Mouse (Mus musculus) kidney, postnatal 0 days (tissue): ENCODE measurements around the gene Stn1. TPM values are rescaled to one million over a fixed set of nuclear protein-coding genes. Genes with fewer than 3 reads are reported as not detected.

Experiments used
- ATAC-seq: fragments of 200-750 bp; cut with Nextera tagmentation; replicated peaks from 2 replicates; pipeline ENCODE4 v1.8.0; 2017; ENCODE audit warnings: low read depth, moderate number of reproducible peaks, moderate TSS enrichment, moderate library complexity; ENCODE audit not compliant: low FRiP score
- DNase-seq: peaks from one replicate; pipeline ENCODE4 v3.0.0-alpha.2; 2016; ENCODE audit warnings: low spot score
- H3K27ac ChIP-seq: fragments of 300-500 bp; sonication (generic); 2 replicates; pipeline ENCODE4 v1.5.1; 2014; ENCODE audit warnings: mild to moderate bottlenecking
- H3K27me3 ChIP-seq: fragments of 300-500 bp; sonication (generic); 2 replicates; pipeline ENCODE4 v1.6.1; 2014; ENCODE audit warnings: low read length, mixed read lengths; ENCODE audit not compliant: insufficient read depth
- H3K36me3 ChIP-seq: fragments of 300-500 bp; sonication (generic); 2 replicates; pipeline ENCODE4 v1.6.1; 2014; ENCODE audit warnings: low read length, mixed read lengths; ENCODE audit not compliant: insufficient read depth
- H3K4me1 ChIP-seq: fragments of 300-500 bp; sonication (generic); replicated peaks from 2 replicates; pipeline ENCODE4 v1.6.1; 2014; ENCODE audit warnings: antibody characterized with exemption, low read length, mixed read lengths; ENCODE audit not compliant: insufficient read depth
- H3K4me2 ChIP-seq: fragments of 300-500 bp; sonication (generic); 2 replicates; pipeline ENCODE4 v1.6.1; 2014; ENCODE audit warnings: mild to moderate bottlenecking, low read length, moderate library complexity, mixed read lengths
- H3K4me3 ChIP-seq: fragments of 300-500 bp; sonication (generic); replicated peaks from 2 replicates; pipeline ENCODE4 v1.5.1; 2014; ENCODE audit warnings: low read depth, low read length
- H3K9ac ChIP-seq: fragments of 300-500 bp; sonication (generic); 2 replicates; pipeline ENCODE4 v1.6.1; 2014; ENCODE audit warnings: low read depth, low read length
- H3K9me3 ChIP-seq: fragments of 300-500 bp; sonication (generic); replicated peaks from 2 replicates; pipeline ENCODE4 v1.6.1; 2016; ENCODE audit warnings: low read length, inconsistent platforms, mixed read lengths
- CTCF ChIP-seq: IDR thresholded peaks from 2 replicates; pipeline ENCODE4 v1.5.1; 2016; ENCODE audit warnings: antibody characterized with exemption, low read depth, mild to moderate bottlenecking, moderate library complexity
- WGBS: fragments of 180-500 bp; shearing (Covaris S2); extraction: QIAGEN DNeasy Blood & Tissue Kit; methylation state at CpG from one replicate; pipeline ENCODE4 v1.1.7; 2014; 5-methylcytosine and 5-hydroxymethylcytosine counted together
- polyA plus RNA-seq: library from polyadenylated mRNA; unstranded; fragments of >200 nt; fragmentation: Nextera tagmentation; extraction: Ambion mirVana; gene quantifications from 2 replicates; pipeline ENCODE4 v1.2.1, GENCODE M21; 2015

Stn1 gene
- 31.5 and 33.9 TPM in 2 replicates for polyA plus RNA-seq

GRCm38 (mm10) chr19:47537300-47537792, at the start of gene Stn1:
Stn1 (minus strand) TSS chr19:47537507.
- 2% methylated on average over 10 of the region's 10 CpGs for WGBS
- no peak for DNase-seq
- peak within 1 kb of the TSS; percentile 43 for H3K4me3 ChIP-seq
- ATAC-seq: peak; percentile 38
- H3K4me1 ChIP-seq: peaks cover 21% of the 10 kb centered on the region
- peak within 1 kb of the TSS; percentile 79 for H3K4me2 ChIP-seq
- no peaks in the 10 kb centered on the region for H3K27me3 ChIP-seq
- no peaks in the 10 kb centered on the region for H3K9me3 ChIP-seq
- peak within 1 kb of the TSS; percentile 69 for H3K9ac ChIP-seq
- peak within 1 kb of the TSS; percentile 91 for H3K27ac ChIP-seq
- TF ChIP-seq CTCF: no peak
- H3K36me3 ChIP-seq: peaks cover 3% of the 10 kb centered on the region; the same call in 1 of the 2 replicates

- DNase-seq (no peak), ATAC-seq (no peak)
- Histone ChIP-seq H3K4me1 (peaks cover 5% of the 10 kb centered on the region), H3K27ac (no peak overlapping the region), H3K4me2 (no peak overlapping the region), H3K27me3 (no peaks in the 10 kb centered on the region), H3K36me3 (no peaks in the 10 kb centered on the region), H3K4me3 (no peak overlapping the region), H3K9ac (no peak overlapping the region), H3K9me3 (no peaks in the 10 kb centered on the region)
- TF ChIP-seq CTCF: no peak
- 79% methylated on average over 1 of the region's 1 CpGs for WGBS
Measured at GRCm38 (mm10) chr19:47587009-47587408, 49.7 kb upstream of the Stn1 start.

GRCm38 (mm10) chr19:47585772-47586171, 48.5 kb upstream of the Stn1 start:
- Histone ChIP-seq H3K4me2 (no peak overlapping the region), H3K9me3 (no peaks in the 10 kb centered on the region), H3K4me3 (no peak overlapping the region), H3K27me3 (no peaks in the 10 kb centered on the region), H3K36me3 (no peaks in the 10 kb centered on the region), H3K9ac (no peak overlapping the region), H3K27ac (no peak overlapping the region), H3K4me1 (peaks cover 10% of the 10 kb centered on the region)
- DNase-seq (no peak), ATAC-seq (no peak)
- 77% methylated on average over 1 of the region's 1 CpGs for WGBS
- no peak for TF ChIP-seq CTCF

GRCm38 (mm10) chr19:47579788-47580631, 42.7 kb upstream of the Stn1 start:
- peak overlapping the region; percentile 98 for H3K27ac ChIP-seq
- H3K36me3 ChIP-seq: no peaks in the 10 kb centered on the region
- peak; percentile 57 for DNase-seq
- H3K4me1 ChIP-seq: peaks cover 10% of the 10 kb centered on the region
- peak overlapping the region; percentile 86 for H3K4me3 ChIP-seq
- H3K4me2 ChIP-seq: peak overlapping the region; percentile 72
- H3K27me3 ChIP-seq: no peaks in the 10 kb centered on the region
- peak overlapping the region; percentile 99 for H3K9ac ChIP-seq
- no peaks in the 10 kb centered on the region for H3K9me3 ChIP-seq
- no peak for TF ChIP-seq CTCF
- under 1% methylated on average over 79 of the region's 96 CpGs for WGBS
- peak; percentile 67 for ATAC-seq

- Histone ChIP-seq H3K4me2 (peak within 1 kb of the TSS; percentile 72), H3K4me1 (peaks cover 10% of the 10 kb centered on the region), H3K27ac (peak within 1 kb of the TSS; percentile 98), H3K9ac (peak within 1 kb of the TSS; percentile 99), H3K36me3 (no peaks in the 10 kb centered on the region), H3K4me3 (peak within 1 kb of the TSS; percentile 86), H3K27me3 (no peaks in the 10 kb centered on the region), H3K9me3 (no peaks in the 10 kb centered on the region)
- no peak for TF ChIP-seq CTCF
- WGBS: under 1% methylated on average over 83 of the region's 83 CpGs
- ATAC-seq: peak; percentile 91
- DNase-seq: peak; percentile 91
Measured at GRCm38 (mm10) chr19:47579225-47579787, 42.0 kb upstream of the Stn1 start, which contains the start of gene Slk. Slk (plus strand) TSS chr19:47579678.

- no peaks in the 10 kb centered on the region for H3K36me3 ChIP-seq
- WGBS: 9% methylated on average over 13 of the region's 13 CpGs
- DNase-seq (no peak), ATAC-seq (no peak)
- H3K4me1 ChIP-seq: peaks cover 10% of the 10 kb centered on the region
- TF ChIP-seq CTCF: no peak
- H3K27ac ChIP-seq: peak overlapping the region; percentile 98
- H3K4me2 ChIP-seq: peak overlapping the region; percentile 72
- H3K9me3 ChIP-seq: no peaks in the 10 kb centered on the region
- H3K9ac ChIP-seq: peak overlapping the region; percentile 99
- no peaks in the 10 kb centered on the region for H3K27me3 ChIP-seq
- peak overlapping the region; percentile 86 for H3K4me3 ChIP-seq
Measured at GRCm38 (mm10) chr19:47578581-47579224, 41.4 kb upstream of the Stn1 start.
